In the genomic region with DNA sequence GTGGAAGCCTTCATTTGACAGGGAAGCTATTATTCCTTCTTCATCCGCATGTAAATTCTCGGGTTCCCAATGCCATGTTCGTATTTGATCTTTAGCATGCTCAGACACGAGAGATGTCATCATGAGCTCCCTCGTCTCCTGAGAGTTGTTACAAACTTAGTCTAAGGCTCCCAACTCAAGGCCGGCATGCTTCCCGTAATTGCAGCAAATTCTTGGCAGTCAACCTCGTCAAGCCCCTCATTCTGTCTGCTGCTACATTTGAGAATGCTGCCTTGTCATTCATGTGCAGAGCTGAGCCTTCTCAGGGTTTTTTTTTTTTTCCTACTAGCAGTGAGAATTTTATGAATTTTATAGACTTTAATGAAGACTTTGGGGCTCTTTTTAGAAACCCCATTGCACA, we compare ENCODE assay signal across 15 mouse cellular contexts.
"Had no signal": no experiment of that assay in that cellular context is flagged by ENCODE, and none has a peak within 500 bp of the region (broad histone marks: within the 10 kb centered on the region; RNA-seq: fewer than 3 reads in every experiment).

No protein-coding gene starts in this region.

- ATAC-seq: liver, postnatal 0 days; lung, postnatal 0 days had no signal

- DNase-seq: kidney, adult 2 months; kidney, postnatal 14 days; liver; liver, embryonic 13.5 days; liver, postnatal 0 days; lung, postnatal 36 days; midbrain, embryonic 14.5 days; right cerebral cortex, adult 18-20 months; thymus, postnatal 4 days had no signal

- H3K4me3 ChIP-seq: kidney, embryonic 15.5 days; left cerebral cortex, adult 2 months; liver, embryonic 13.5 days; midbrain, embryonic 10.5 days; myocyte; neural tube, embryonic 15.5 days had no signal

- H3K9ac ChIP-seq: kidney, embryonic 15.5 days; liver, embryonic 13.5 days; liver, postnatal 0 days; neural tube, embryonic 15.5 days had no signal

- H3K9me3 ChIP-seq: kidney, embryonic 15.5 days; liver, embryonic 13.5 days; midbrain, embryonic 10.5 days; neural tube, embryonic 15.5 days had no signal

- H3K27me3 ChIP-seq: kidney, embryonic 15.5 days; liver, embryonic 13.5 days; neural tube, embryonic 15.5 days had no signal

- H3K4me1 ChIP-seq: kidney, embryonic 15.5 days; liver, embryonic 13.5 days; midbrain, embryonic 10.5 days; neural tube, embryonic 15.5 days had no signal

- H3K36me3 ChIP-seq: kidney, embryonic 15.5 days; liver, embryonic 13.5 days; midbrain, embryonic 10.5 days; neural tube, embryonic 15.5 days had no signal

- H3K4me2 ChIP-seq: kidney, embryonic 15.5 days; liver, embryonic 13.5 days; neural tube, embryonic 15.5 days had no signal

- H3K27ac ChIP-seq: kidney, embryonic 15.5 days; left cerebral cortex, adult 2 months; liver, embryonic 13.5 days; midbrain, embryonic 10.5 days; neural tube, embryonic 15.5 days had no signal
